Mouse (Mus musculus) heart, embryonic 15.5 days (tissue): Measurements from ENCODE around the gene Arsa. TPM values are rescaled to one million over a fixed set of nuclear protein-coding genes. Genes with fewer than 3 reads are reported as not detected.

ENCODE experiments used
- ATAC-seq: fragments of 200-750 bp; cut with Nextera tagmentation; replicated peaks from 2 replicates; pipeline ENCODE4 v1.8.0; 2017; ENCODE audit warnings: low read depth, moderate TSS enrichment; ENCODE audit not compliant: insufficient number of reproducible peaks, insufficient read depth, low FRiP score
- H3K27ac ChIP-seq: fragments of 300-500 bp; sonication (generic); 2 replicates; pipeline ENCODE4 v1.5.1; 2015; ENCODE audit warnings: mild to moderate bottlenecking, inconsistent platforms
- H3K27me3 ChIP-seq: fragments of 300-500 bp; sonication (generic); 2 replicates; pipeline ENCODE4 v1.6.1; 2015; ENCODE audit warnings: inconsistent platforms
- H3K36me3 ChIP-seq: fragments of 300-500 bp; sonication (generic); 2 replicates; pipeline ENCODE4 v1.6.1; 2015; ENCODE audit warnings: mild to moderate bottlenecking, inconsistent platforms
- H3K4me1 ChIP-seq: fragments of 300-500 bp; sonication (generic); replicated peaks from 2 replicates; pipeline ENCODE4 v1.6.1; 2015; ENCODE audit warnings: inconsistent platforms
- H3K4me2 ChIP-seq: fragments of 300-500 bp; sonication (generic); 2 replicates; pipeline ENCODE4 v1.6.1; 2015; ENCODE audit warnings: inconsistent platforms, mild to moderate bottlenecking, moderate library complexity
- H3K4me3 ChIP-seq: fragments of 300-500 bp; sonication (generic); 2 replicates; pipeline ENCODE4 v1.5.1; 2015; ENCODE audit warnings: mild to moderate bottlenecking, inconsistent platforms
- H3K9ac ChIP-seq: fragments of 300-500 bp; sonication (generic); 2 replicates; pipeline ENCODE4 v1.6.1; 2015; ENCODE audit warnings: mild to moderate bottlenecking, inconsistent platforms
- H3K9me3 ChIP-seq: fragments of 300-500 bp; sonication (generic); replicated peaks from 2 replicates; pipeline ENCODE4 v1.6.1; 2016; ENCODE audit warnings: inconsistent platforms
- WGBS: fragments of 180-500 bp; shearing (Covaris S2); methylation state at CpG from one replicate; pipeline ENCODE4 v1.1.7; 2015; ENCODE audit warnings: mixed read lengths; 5-methylcytosine and 5-hydroxymethylcytosine counted together
- polyA plus RNA-seq: library from polyadenylated mRNA; unstranded; fragments of >200 nt; fragmentation: Nextera tagmentation; extraction: Ambion mirVana; gene quantifications from 2 replicates; pipeline ENCODE4 v1.2.1, GENCODE M21; 2015

The Arsa gene
- polyA plus RNA-seq, 1 experiment from 2014 or later: 16.3 TPM

- no peak for ATAC-seq
- Histone ChIP-seq H3K4me2 (no peak overlapping the region), H3K27ac (no peak overlapping the region), H3K4me3 (no peak overlapping the region), H3K27me3 (peaks cover 24% of the 10 kb centered on the region), H3K9ac (no peak overlapping the region), H3K36me3 (no peaks in the 10 kb centered on the region), H3K4me1 (peaks cover 9% of the 10 kb centered on the region), H3K9me3 (no peaks in the 10 kb centered on the region)
- 86% methylated on average over 9 of the region's 9 CpGs for WGBS
These were observed 27.6 kb upstream of the Arsa start for GRCm38 (mm10) chr15:89504838-89505237.

- H3K27ac ChIP-seq: no peak overlapping the region
- WGBS: 80% methylated on average over 3 of the region's 3 CpGs
- H3K4me1 ChIP-seq: peaks cover 28% of the 10 kb centered on the region
- H3K9me3 ChIP-seq: no peaks in the 10 kb centered on the region
- H3K4me2 ChIP-seq: no peak overlapping the region
- H3K9ac ChIP-seq: no peak overlapping the region
- ATAC-seq: no peak
- no peaks in the 10 kb centered on the region for H3K36me3 ChIP-seq
- H3K27me3 ChIP-seq: peaks cover 51% of the 10 kb centered on the region
- 0 out of 2 replicates have a peak overlapping the region, but pooled peaks have one; percentile 78 for H3K4me3 ChIP-seq
These were observed 24.1 kb upstream of the Arsa start for GRCm38 (mm10) chr15:89501321-89501720.

- Histone ChIP-seq H3K27ac (no peak overlapping the region), H3K9ac (peak overlapping the region; percentile 61), H3K4me1 (peaks cover 28% of the 10 kb centered on the region), H3K4me2 (peak overlapping the region; percentile 89), H3K36me3 (no peaks in the 10 kb centered on the region), H3K9me3 (no peaks in the 10 kb centered on the region), H3K27me3 (peaks cover 51% of the 10 kb centered on the region), H3K4me3 (peak overlapping the region; percentile 78)
- ATAC-seq: no peak
- 2% methylated on average over 35 of the region's 35 CpGs for WGBS
These were observed 23.1 kb upstream of the Arsa start for GRCm38 (mm10) chr15:89500221-89500791.

GRCm38 (mm10) chr15:89499784-89500220 is 22.6 kb upstream of the Arsa start:
- H3K4me1 ChIP-seq: peaks cover 28% of the 10 kb centered on the region
- H3K36me3 ChIP-seq: no peaks in the 10 kb centered on the region
- H3K4me3 ChIP-seq: peak overlapping the region; percentile 78
- H3K27ac ChIP-seq: peak overlapping the region; percentile 78
- no peaks in the 10 kb centered on the region for H3K9me3 ChIP-seq
- H3K27me3 ChIP-seq: peaks cover 51% of the 10 kb centered on the region
- ATAC-seq: peak; percentile 42
- peak overlapping the region; percentile 89 for H3K4me2 ChIP-seq
- WGBS: under 1% methylated on average over 44 of the region's 60 CpGs
- H3K9ac ChIP-seq: peak overlapping the region; percentile 61

- H3K36me3 ChIP-seq: no peaks in the 10 kb centered on the region
These were observed 21.9 kb upstream of the Arsa start, which contains the start of gene Shank3 for GRCm38 (mm10) chr15:89498961-89499688. Gene Shank3 (plus strand): TSS chr15:89499623.

GRCm38 (mm10) chr15:89498049-89498960 is 21.1 kb upstream of the Arsa start:
- no peak for ATAC-seq
- peak overlapping the region; percentile 78 for H3K4me3 ChIP-seq
- 2% methylated on average over 41 of the region's 41 CpGs for WGBS
- H3K9ac ChIP-seq: peak overlapping the region; percentile 61
- H3K4me2 ChIP-seq: peak overlapping the region; percentile 89
- H3K27ac ChIP-seq: peak overlapping the region; percentile 78
- H3K4me1 ChIP-seq: peaks cover 28% of the 10 kb centered on the region
- peaks cover 51% of the 10 kb centered on the region for H3K27me3 ChIP-seq
- no peaks in the 10 kb centered on the region for H3K9me3 ChIP-seq
- no peaks in the 10 kb centered on the region for H3K36me3 ChIP-seq

More at GRCm38 (mm10) chr15:89498961-89499688, 21.9 kb upstream of the Arsa start, which contains the start of gene Shank3:
- no peak; the same call in 1 of the 2 replicates for ATAC-seq
- Histone ChIP-seq H3K9ac (peak within 1 kb of the TSS; percentile 61), H3K27me3 (peaks cover 51% of the 10 kb centered on the region), H3K4me2 (peak within 1 kb of the TSS; percentile 89), H3K9me3 (no peaks in the 10 kb centered on the region), H3K4me1 (peaks cover 28% of the 10 kb centered on the region), H3K27ac (peak within 1 kb of the TSS; percentile 78), H3K4me3 (peak within 1 kb of the TSS; percentile 78)
- 0% methylated on average over 30 of the region's 72 CpGs for WGBS

GRCm38 (mm10) chr15:89497391-89498048 is 20.3 kb upstream of the Arsa start:
- peak overlapping the region; percentile 78 for H3K27ac ChIP-seq
- 20% methylated on average over 4 of the region's 4 CpGs for WGBS
- H3K4me3 ChIP-seq: peak overlapping the region; percentile 78
- no peaks in the 10 kb centered on the region for H3K36me3 ChIP-seq
- ATAC-seq: peak; percentile 70
- H3K4me1 ChIP-seq: peaks cover 28% of the 10 kb centered on the region
- no peak overlapping the region for H3K9ac ChIP-seq
- peaks cover 51% of the 10 kb centered on the region for H3K27me3 ChIP-seq
- no peaks in the 10 kb centered on the region for H3K9me3 ChIP-seq
- peak overlapping the region; percentile 89; the same call in 1 of the 2 replicates for H3K4me2 ChIP-seq

GRCm38 (mm10) chr15:89496841-89497240 is 19.6 kb upstream of the Arsa start:
- no peaks in the 10 kb centered on the region for H3K36me3 ChIP-seq
- H3K4me1 ChIP-seq: peaks cover 28% of the 10 kb centered on the region
- ATAC-seq: no peak
- H3K9me3 ChIP-seq: no peaks in the 10 kb centered on the region
- no peak overlapping the region for H3K4me2 ChIP-seq
- H3K27ac ChIP-seq: peak overlapping the region; percentile 69
- H3K27me3 ChIP-seq: peaks cover 44% of the 10 kb centered on the region
- H3K9ac ChIP-seq: no peak overlapping the region
- WGBS: 44% methylated on average over 2 of the region's 2 CpGs
- no peak overlapping the region for H3K4me3 ChIP-seq

GRCm38 (mm10) chr15:89496131-89496530 is 18.9 kb upstream of the Arsa start:
- no peak overlapping the region for H3K4me2 ChIP-seq
- peaks cover 28% of the 10 kb centered on the region for H3K4me1 ChIP-seq
- no peak overlapping the region for H3K4me3 ChIP-seq
- H3K9ac ChIP-seq: no peak overlapping the region
- H3K27ac ChIP-seq: peak overlapping the region; percentile 69; the same call in 1 of the 2 replicates
- no peaks in the 10 kb centered on the region for H3K9me3 ChIP-seq
- peaks cover 37% of the 10 kb centered on the region for H3K27me3 ChIP-seq
- 73% methylated on average over 4 of the region's 4 CpGs for WGBS
- H3K36me3 ChIP-seq: no peaks in the 10 kb centered on the region
- no peak for ATAC-seq

DNA sequence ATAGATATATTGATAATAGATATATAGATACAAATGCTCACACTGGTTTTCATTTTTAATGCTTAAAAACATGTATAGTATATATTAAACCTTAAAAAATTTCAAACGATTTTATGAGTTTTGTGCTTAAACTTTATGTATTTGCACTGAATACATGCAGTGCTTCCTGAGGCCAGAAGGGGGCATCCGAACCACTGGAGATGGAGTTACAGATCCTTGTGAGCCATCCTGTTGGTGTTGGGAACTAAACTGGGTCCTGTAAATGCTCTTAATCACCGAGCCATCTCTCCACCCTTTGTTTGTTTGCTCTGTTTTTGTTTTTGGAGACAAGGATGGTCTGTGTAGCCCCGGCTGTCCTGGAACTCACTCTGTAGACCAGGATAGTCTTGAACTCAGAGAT is 17.7 kb upstream of the Arsa start:
- Histone ChIP-seq H3K4me3 (no peak overlapping the region), H3K27ac (no peak overlapping the region), H3K9ac (no peak overlapping the region), H3K4me1 (peaks cover 19% of the 10 kb centered on the region), H3K27me3 (peaks cover 27% of the 10 kb centered on the region), H3K4me2 (no peak overlapping the region), H3K36me3 (no peaks in the 10 kb centered on the region), H3K9me3 (no peaks in the 10 kb centered on the region)
- WGBS: 77% methylated on average over 4 of the region's 4 CpGs
- no peak for ATAC-seq
